Mouse (Mus musculus): Measurements from ENCODE around the gene Dut. TPM values are rescaled to one million over a fixed set of nuclear protein-coding genes. Genes with fewer than 3 reads are reported as not detected.
A peak's percentile ranks its signal among the peaks of the same experiment; 100 is the strongest.

Dut gene
- total and polyA plus RNA-seq, 3 experiments, result 146 to 331 (median 276) TPM

DNA sequence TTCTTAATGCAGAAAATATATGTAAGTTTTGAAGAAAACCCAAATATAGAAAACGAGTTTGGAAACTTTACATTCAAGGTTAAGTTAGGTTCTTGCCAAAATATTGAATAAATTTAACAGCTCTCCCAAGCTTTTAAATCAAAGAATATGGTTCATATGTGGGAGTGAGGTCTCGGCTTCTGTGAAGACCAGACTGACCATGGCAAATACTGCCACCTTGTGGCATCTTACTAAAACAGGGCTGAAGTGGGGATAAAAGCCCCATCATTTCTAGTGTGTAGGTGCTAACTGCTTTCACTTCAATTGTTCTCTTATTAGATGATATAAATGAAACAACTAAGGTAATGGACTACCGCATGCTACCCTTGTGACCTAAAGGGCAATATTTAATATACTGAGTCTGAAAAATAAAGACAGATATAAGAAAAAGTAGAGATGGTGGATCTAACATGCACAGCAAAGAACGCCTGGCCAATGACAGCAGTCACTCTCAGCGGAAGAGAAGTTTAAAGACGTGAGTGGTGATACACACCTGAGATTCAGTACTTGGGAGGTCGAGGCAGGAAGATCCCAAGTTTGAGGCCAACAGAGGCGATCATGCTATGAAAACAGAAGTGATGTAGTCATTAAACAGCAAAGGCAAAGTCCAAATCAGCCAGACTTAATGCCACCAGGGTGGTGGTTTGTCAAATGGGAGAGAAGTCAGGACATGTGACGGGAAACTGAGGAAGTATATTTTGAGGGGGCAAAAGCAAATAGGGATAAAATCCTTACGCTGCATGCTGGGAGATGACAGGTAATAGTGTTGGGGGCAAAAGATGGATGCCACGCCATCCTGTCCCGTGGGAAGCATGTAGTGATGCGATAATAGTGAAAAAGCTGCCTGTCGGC is 12.5 kb downstream of the Dut start (continued):
- TF ChIP-seq E2F4 (IDR thresholded peaks at IDR 0.05; ENCODE audit: borderline replicate concordance, low read depth, low read length) (no peak), POLR2AphosphoS2 (IDR thresholded peaks at IDR 0.05; ENCODE audit: low read length) (peak; percentile 66; the same call in 1 of the 2 replicates), HCFC1 (IDR thresholded peaks at IDR 0.05; ENCODE audit: low read depth, low read length) (no peak), MEF2A (IDR thresholded peaks at IDR 0.05; ENCODE audit: extremely low read depth, insufficient replicate concordance, low read depth, low read length, poor library complexity, severe bottlenecking) (no peak), BHLHE40 (IDR thresholded peaks at IDR 0.05; ENCODE audit: borderline replicate concordance, low read depth, low read length) (no peak), SMC3 (IDR thresholded peaks at IDR 0.05; ENCODE audit: low read depth, low read length) (peak; percentile 36), JUND (IDR thresholded peaks at IDR 0.05; ENCODE audit: low read depth, low read length) (no peak), CHD2 (IDR thresholded peaks at IDR 0.05; ENCODE audit: low read length) (no peak)

DNA sequence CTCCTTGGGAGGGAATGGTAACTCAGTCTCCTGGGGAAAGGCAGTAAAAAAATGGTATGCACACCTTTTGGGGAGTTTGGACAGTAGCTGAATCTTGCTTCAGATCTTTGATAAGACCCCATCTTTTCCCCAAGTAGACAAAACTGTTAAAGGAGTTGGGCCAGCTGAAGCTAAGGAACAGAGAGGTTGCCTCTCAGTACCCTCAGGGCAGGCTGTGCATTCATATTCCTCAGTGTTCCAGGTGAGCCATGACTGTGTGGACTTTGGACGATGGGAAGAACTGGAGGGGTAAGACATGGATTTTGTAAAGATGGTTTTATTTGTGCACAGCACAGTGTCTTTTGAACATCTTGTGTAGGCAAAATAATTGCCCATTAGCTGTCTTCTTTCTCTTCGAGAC is 13.3 kb downstream of the Dut start:
- TF ChIP-seq EP300 (IDR thresholded peaks at IDR 0.05; ENCODE audit: low read depth in 1 of 2, low read length in 2 of 2) (no peak), BHLHE40 (IDR thresholded peaks at IDR 0.05; ENCODE audit: borderline replicate concordance, low read depth, low read length) (no peak), MEF2A (IDR thresholded peaks at IDR 0.05; ENCODE audit: extremely low read depth, insufficient replicate concordance, low read depth, low read length, poor library complexity, severe bottlenecking) (no peak)
- H3K27ac ChIP-seq (ENCODE audit: control insufficient read depth, low read depth, low read length), result no peak overlapping the region
- no peak overlapping the region for H3K4me3 ChIP-seq (ENCODE audit: control insufficient read depth in 1 of 2, insufficient read depth in 1 of 2, low read depth in 2 of 2, low read length in 2 of 2)
- no peak overlapping the region for H3K9ac ChIP-seq (ENCODE audit: control insufficient read depth, low read depth, low read length, poor library complexity, severe bottlenecking)
- H3K79me2 ChIP-seq (ENCODE audit: control insufficient read depth, insufficient read depth, low read length, poor library complexity), result peaks cover 1% of the 10 kb centered on the region; the same call in 1 of the 2 replicates
- no peaks in the 10 kb centered on the region for H3K27me3 ChIP-seq (ENCODE audit: control insufficient read depth in 1 of 2, insufficient read depth in 2 of 2, low read length in 2 of 2)
- no peaks in the 10 kb centered on the region for H3K9me3 ChIP-seq (replicated peaks; ENCODE audit: insufficient read depth, low read length)
- no peaks in the 10 kb centered on the region; a peak in 2 of 4 replicates for H3K4me1 ChIP-seq (ENCODE audit: control insufficient read depth in 1 of 2, insufficient read depth in 2 of 2, low read length in 2 of 2)
- H3K36me3 ChIP-seq (ENCODE audit: control insufficient read depth in 1 of 2, insufficient read depth in 2 of 2, low read length in 2 of 2), result peaks cover 8 to 15% of the 10 kb centered on the region in 2 experiments
- DNase-seq (ENCODE audit: low read depth, low spot score), result no peak

DNA sequence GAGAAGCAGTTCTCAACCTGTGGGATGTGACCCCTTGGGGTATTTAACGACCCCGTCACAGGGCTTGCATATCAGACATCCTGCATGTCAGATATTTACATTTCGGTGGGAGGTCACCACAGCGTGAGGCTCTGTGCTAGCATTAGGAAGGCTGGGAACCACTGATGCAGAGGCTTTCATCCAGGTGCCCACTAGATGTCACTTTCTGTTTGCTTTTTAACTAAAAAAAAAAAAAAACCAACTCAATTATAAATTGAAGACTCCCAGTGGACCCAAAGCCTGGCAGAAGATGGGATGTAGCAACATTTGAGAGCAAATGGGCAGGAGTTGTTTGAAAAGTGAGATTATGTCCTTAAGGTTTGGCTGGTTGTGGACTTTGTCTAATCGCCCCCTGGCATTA is 16.1 kb downstream of the Dut start:
- H3K27me3 ChIP-seq (ENCODE audit: control insufficient read depth in 1 of 2, insufficient read depth in 2 of 2, low read length in 2 of 2), result no peaks in the 10 kb centered on the region
- H3K27ac ChIP-seq (ENCODE audit: control insufficient read depth, low read depth, low read length), result no peak overlapping the region
- TF ChIP-seq NRF1 (IDR thresholded peaks at IDR 0.05; ENCODE audit: insufficient read depth, low read depth, low read length, poor library complexity, severe bottlenecking), result no peak
- TF ChIP-seq SMC3 (IDR thresholded peaks at IDR 0.05; ENCODE audit: low read depth, low read length), result peak; percentile 63
- TF ChIP-seq SIN3A (IDR thresholded peaks at IDR 0.05; ENCODE audit: low read length), result no peak
- peak; percentile 73 for TF ChIP-seq RAD21 (IDR thresholded peaks at IDR 0.05; ENCODE audit: low read depth, low read length)
- TF ChIP-seq ZC3H11A (IDR thresholded peaks at IDR 0.05; ENCODE audit: low read depth, low read length), result peak; percentile 36; the same call in 1 of the 2 replicates
- TF ChIP-seq CTCF (IDR thresholded peaks at IDR 0.05 in 2 of 3, conservative IDR thresholded peaks at IDR 0.05 in 1 of 3; ENCODE audit: control insufficient read depth in 1 of 3, insufficient read depth in 1 of 3, low read depth in 2 of 3, low read length in 3 of 3, poor library complexity in 1 of 3, severe bottlenecking in 1 of 3), result peak; percentile 23 to 62 (median 30); a peak in 3 of 6 replicates
- TF ChIP-seq ZNF384 (IDR thresholded peaks at IDR 0.05; ENCODE audit: low read depth, low read length), result peak; percentile 94
- no peak overlapping the region for H3K4me3 ChIP-seq (ENCODE audit: control insufficient read depth in 1 of 2, insufficient read depth in 1 of 2, low read depth in 2 of 2, low read length in 2 of 2)
- no peaks in the 10 kb centered on the region for H3K9me3 ChIP-seq (replicated peaks; ENCODE audit: insufficient read depth, low read length)
- DNase-seq (ENCODE audit: low read depth, low spot score), result no peak
- no peak overlapping the region for H3K9ac ChIP-seq (ENCODE audit: control insufficient read depth, low read depth, low read length, poor library complexity, severe bottlenecking)
- H3K4me1 ChIP-seq (ENCODE audit: control insufficient read depth in 1 of 2, insufficient read depth in 2 of 2, low read length in 2 of 2), result no peaks in the 10 kb centered on the region; a peak in 1 of 4 replicates
- peaks cover 0 to 3% of the 10 kb centered on the region in 2 experiments; a peak in 1 of 4 replicates for H3K36me3 ChIP-seq (ENCODE audit: control insufficient read depth in 1 of 2, insufficient read depth in 2 of 2, low read length in 2 of 2)
- no peaks in the 10 kb centered on the region for H3K79me2 ChIP-seq (ENCODE audit: control insufficient read depth, insufficient read depth, low read length, poor library complexity)
